Mouse (Mus musculus): Measurements from ENCODE around the gene Bpifc.
A peak's percentile ranks its signal among the peaks of the same experiment; 100 is the strongest.

Gene Bpifc

DNA sequence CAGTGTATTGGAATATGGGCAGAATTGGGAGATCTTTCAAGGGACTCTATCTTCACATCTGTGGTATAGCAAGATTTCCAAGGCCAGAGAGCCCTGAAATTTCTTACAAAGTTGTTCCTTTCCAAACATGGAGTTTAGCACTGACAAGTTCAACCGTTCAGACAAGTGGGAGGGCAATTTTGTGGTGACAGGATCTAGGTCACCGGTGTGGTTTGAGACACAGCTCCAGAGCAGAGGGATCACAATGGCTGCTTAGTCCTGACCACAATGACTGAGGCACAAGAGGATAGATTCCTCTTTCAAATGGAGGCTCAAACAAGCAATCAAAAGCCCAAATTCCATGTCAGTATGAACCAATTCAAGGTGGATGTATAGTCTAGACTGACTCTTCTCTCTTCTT is 523 bp downstream of the Bpifc start:
- DNase-seq (ENCODE audit: low spot score in 2 of 2), result no peak

DNA sequence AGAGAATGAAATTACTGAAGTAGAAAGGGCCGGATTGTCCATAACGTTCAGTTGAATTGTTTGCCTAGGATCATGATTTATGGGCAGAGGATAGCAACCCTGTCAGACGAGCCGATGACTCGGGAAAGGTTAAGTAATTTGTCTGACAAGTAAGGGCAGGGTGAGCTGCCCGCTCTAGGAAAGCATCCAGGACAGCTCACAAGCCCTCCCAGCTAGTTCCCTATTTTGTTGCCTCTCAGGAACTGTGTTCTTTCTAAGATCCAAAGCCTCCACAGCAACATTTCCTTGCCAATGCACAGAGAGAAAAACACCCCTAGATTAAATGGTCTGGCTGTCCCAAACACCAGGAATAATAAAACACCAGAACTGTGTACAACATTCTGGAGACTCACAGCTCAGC is 1.1 kb downstream of the Bpifc start:
- DNase-seq (ENCODE audit: low spot score in 2 of 2), result no peak

DNA sequence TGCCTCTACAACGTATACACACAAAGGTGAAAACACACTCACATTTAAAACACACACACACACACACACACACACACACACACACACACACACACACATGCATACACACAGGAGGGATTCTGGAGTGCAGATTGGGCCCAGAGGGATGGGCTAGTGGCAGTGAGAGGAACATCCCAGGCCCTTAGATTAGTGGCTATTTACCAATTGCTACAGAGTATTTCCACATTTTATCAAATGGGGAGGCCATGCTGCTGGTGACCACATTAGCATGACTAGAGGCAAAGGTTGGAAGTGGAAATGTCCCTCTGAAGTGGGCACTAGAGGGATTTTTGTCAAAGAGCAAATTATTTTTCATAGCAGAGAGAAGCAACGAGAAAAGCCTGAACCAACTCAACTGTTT is 2.0 kb downstream of the Bpifc start:
- no peak for DNase-seq (ENCODE audit: low spot score in 2 of 2)

DNA sequence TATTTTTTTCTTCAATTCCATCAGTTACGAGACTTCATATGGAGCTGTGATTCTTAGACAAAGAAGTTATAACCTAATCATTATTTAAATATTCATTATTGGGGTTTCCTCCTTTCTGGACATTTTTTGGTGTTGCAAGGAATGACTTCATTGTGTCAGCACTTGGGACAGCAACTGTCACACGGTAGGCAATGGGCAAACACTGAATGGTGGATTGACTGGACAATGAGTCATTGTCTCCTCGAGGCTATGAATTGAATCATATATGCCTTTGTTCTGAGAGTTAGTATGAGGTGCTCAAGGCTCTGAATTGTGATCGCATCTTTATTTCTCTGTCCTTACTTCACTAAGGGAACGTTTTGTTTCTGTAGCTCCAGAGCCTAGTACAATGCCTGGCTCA is 5.2 kb downstream of the Bpifc start:
- DNase-seq (ENCODE audit: low spot score in 2 of 2), result no peak

DNA sequence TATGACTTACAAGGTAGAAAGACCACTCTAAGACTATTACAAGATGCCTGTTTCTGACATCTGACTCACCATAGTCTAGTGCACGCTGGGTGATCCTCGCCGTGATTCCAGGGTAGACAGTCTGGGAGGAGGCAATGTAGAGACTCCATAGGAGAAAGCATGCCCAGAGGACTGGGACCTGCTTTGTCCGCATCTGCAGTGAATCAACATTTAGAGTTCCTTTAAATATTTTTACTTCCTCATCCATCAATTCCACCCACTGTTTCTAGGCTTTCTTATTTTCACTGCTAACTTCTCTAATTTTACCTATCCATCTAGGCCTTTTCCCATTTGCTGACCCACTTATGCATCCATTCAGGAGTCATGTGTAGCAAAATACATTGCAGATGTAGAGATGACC is 11.2 kb downstream of the Bpifc start:
- DNase-seq (ENCODE audit: low spot score in 2 of 2), result no peak

DNA sequence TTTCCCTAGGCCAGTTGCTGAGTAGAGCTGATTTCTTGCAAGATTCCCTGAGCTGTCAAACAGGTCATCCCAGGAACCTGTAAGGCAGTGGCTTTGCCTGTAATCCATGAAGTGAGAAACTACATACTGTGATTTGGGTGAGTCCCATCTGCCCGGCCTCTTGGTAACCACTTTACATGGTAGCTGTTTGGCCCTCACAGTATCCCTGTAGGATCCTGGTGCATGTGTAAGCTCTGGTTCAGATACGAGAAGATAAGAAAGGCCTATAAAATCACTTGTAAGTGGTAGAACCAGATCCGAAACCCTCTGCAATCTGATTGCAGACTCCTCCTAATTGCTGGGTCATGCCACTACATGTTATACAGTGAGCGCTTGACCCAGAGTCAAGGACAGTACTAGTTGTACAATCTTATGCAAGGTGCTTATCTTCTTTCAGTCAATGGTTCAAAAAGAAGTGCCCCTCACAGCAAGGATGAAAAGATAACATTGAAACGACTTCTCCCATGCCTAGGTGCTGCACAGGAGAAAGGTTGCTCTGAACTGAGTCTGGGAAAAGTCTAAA is 17.1 kb downstream of the Bpifc start:
- DNase-seq (ENCODE audit: low spot score in 2 of 2), result no peak

DNA sequence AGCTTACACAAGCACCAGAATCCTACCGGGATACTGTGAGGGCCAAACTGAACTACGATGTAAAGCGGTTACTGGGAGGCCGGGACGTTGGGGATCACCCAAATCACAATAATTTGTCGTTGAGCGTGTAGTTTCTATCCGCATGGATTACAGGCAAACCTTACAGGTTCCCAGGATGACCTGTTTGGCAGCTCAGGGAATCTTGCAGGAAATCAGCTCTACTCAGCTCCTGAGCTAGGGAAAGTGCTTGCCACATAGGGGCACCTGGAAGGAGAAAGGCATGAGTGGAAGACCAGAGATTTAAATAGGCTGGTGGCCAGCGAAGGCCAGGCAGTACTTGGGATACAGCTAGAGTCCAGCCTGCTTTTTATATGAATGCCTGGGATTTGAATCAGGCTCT is 17.9 kb downstream of the Bpifc start:
- no peak for DNase-seq (ENCODE audit: low spot score in 2 of 2)

DNA sequence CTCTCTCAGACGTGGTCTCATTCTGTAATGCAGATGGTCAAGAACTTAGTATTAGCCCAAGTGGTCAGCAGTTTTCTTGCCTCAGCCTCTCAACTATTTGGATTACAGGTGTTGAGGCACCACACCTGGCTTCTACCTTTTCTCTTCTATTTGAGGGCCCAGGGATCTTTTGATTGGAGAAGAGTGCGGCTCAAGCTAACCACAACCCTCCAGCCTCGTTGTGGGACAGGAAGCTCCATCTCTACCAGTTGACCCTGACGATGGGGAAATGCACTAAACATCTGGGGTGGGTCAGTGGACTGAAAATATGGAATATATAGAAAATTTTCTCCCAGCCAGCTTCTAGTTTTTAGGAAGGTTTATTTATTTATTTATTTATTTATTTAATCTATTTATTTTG is 19.3 kb downstream of the Bpifc start:
- no peak for DNase-seq (ENCODE audit: low spot score in 2 of 2)

DNA sequence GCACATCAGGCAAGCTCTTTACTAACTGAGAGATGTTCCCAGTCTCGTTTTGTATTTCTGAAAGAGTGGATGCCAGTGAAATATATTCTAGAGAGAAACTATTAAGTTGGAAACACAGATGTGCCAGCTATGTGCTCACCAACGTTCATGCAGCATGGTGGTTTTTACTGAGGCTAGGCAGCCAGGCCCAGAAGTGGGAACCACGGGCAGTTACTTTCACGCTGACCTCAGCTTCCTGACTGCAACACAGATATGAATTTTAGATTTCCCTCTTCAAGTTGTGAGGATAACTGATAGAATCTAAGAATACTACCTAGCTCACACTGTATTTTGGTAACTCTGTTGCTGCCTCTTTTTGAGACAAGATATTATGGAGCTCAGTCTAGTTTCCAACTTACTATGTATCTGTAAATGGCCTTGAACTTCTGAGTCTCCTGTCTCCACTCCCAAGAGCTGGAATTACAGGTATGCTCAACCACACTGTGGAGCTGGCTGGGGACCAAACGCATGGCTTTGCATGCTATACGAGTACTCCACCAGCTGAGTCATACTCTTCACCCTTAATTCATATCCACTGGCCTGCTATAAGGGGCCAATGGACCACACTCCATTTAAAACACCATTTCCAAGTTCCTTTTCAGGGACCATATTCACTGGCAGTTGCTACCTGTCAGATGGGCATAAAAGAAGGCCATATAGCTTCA is 22.1 kb downstream of the Bpifc start:
- no peak for DNase-seq (ENCODE audit: low spot score in 2 of 2)

DNA sequence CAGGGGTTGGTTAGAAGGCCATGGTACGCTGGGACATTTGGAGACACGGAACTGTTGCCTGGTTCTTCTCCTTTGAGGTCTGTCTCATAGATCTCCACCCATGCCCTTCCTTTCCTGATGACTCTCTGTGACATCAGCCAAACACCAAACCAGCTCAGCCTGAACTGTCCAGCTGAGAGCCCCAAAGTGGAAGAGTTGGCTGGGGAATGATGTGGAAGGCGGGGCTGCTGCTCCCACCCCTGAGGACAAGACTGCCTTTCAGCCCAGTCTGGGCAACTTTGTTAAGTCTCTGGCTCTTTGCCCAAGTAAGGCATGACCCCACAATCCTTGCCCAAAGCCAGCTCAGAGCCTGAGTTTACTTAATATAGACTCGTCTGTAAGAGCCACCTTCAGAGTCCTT is 38.8 kb downstream of the Bpifc start:
- no peak for DNase-seq (ENCODE audit: low spot score in 2 of 2)

DNA sequence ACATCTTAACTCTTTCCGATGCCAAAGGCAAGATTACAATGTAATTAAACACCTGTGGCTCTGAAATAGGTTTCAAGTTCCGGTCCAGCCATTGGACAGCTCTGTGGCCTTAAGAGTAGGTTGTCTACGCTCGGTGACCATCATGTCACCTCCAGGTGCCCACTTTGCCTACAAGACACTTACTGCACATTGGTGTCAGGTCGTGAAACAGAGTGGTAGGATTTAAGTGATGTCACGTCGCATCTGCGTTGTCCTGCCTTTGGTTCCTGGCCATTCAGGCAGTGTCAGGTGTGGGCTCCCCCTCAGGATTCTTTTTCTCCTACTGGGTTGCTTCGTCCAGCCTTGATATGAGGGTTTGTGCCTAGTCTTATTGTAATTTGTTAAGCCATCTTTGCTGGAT is 39.9 kb downstream of the Bpifc start:
- no peak for DNase-seq (ENCODE audit: low spot score in 2 of 2)

DNA sequence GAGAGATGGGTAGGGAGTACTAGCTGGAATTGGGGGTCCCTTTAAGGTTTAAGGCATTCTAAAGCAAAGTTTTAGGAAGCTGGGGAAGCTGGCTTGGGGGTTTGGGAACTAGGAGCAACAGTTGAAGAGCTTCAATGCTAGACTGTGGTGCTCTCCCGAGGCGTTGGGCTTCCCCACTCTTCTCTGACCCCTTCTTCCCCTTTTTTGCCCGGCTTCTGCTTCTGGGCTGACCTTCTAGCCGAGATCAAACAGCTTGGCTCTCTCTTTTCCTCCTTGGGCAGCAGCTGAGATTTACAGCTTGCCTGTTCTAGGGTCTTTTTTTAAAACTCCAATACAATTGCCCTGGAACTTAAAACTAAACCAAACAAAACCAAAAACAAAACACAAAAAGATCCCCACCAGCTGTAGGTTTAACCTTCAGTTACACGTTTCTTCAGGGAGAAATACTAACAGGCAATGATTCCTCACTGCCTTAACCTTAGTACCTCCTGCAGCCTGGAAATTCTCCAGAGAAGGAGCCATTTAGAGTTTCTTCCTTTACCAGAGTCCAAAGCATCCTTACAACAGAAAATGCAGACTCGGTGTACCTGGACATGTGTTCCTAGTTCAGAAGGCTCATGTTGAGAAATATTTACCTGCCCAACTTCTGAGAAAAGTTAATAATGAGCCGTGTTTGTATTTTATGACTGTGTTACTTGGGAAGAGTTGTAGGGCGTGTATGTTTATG is 41.6 kb downstream of the Bpifc start:
- no peak for DNase-seq (ENCODE audit: low spot score in 2 of 2)

DNA sequence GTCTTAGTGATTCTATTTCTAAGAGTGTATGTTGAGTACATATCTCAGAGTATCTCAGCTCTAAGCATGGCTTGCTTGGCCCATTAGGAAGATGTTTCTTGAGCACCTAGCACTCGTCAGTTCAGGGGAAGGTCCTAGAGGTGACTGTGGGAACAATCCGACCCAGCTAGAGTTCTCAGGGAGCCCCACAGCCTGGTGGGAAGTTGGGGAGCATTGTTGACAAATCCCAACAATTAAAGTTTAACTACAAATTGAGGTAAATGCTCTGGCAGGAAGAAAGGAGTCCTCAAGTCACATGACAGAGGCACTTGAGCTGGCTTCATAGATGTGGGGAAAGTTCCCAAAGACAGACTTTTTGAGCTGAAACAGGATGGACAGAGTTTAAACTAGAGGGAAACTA is 43.0 kb downstream of the Bpifc start:
- DNase-seq (ENCODE audit: low spot score in 2 of 2), result no peak

DNA sequence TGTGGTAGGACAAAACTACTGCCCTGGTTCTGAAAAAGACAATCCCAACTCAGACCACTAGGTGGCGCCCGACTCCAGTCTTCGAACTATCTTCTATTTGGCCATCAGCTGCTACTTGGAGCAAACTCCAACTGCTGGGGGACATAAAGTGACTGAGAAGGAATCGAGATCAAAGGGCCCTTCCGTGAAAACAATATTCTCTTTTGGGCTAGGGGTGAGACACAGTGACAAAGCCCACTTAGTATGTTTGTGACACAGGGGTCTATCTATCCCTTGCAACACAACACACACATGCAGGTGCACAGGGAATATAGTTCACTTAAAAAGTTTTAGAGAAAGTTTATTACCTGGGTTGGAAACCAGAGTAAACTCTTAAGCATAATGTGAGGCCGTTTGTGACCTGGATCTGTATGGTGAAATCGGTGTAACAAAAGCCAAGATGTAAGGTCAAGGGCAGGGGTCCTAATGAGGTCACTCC is 43.5 kb downstream of the Bpifc start:
- peak; percentile 46 to 73 for DNase-seq (ENCODE audit: low spot score in 2 of 2)

DNA sequence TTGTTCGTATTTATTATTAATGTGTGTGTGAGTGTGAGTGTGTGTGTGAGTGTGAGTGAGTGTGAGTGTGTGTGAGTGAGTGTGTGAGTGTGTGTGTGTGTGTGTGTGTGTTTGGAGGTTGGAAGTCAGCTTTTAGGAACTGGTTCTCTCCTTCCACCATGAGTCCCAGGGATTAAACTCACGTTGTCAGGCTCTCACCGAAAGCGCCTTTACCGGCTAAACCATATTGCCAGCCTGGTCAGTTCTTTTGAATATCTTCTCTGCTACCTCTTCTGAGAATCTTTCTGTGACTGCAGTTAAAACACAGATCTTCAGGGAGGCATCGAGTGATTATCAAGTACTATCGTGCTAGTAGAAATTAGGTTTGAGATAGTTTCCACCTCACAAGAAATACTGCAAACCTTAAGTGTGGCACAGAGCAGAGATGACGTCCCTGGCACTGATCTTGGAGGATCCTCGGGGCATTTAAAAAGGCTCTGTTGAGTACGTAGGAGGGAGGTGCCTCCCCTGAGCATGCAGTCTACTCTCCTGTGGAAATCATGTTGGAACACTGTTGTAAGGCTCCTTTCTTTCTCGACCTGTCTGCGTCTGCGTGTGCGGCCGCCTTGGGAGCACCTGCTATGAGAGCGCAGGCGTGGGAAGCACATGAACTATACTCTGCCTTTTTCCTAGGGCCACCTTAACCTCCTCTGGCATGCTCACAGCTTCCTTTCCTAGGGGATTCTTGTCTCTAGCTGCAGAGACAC is 44.1 kb downstream of the Bpifc start:
- DNase-seq (ENCODE audit: low spot score in 2 of 2), result no peak

DNA sequence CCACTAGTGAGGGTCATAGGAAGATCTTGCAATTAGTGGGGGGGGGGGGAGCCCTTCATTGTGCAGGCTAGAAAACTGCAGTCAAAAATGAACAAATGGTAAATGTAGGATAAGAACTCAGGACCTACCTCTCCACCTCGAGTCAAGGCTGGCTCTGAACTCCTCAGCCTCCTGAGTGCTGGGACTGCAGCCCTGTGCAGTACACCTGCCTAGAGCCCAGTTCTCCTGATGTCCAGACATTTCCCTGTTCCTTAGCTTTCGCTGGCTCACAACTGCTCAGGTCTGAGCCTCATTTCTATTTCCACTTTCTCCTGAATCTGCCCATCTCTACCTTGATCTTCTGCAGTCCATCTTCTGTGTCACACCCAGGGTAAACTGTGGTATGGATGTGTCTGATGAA is 45.2 kb downstream of the Bpifc start:
- DNase-seq (ENCODE audit: low spot score in 2 of 2), result no peak

DNA sequence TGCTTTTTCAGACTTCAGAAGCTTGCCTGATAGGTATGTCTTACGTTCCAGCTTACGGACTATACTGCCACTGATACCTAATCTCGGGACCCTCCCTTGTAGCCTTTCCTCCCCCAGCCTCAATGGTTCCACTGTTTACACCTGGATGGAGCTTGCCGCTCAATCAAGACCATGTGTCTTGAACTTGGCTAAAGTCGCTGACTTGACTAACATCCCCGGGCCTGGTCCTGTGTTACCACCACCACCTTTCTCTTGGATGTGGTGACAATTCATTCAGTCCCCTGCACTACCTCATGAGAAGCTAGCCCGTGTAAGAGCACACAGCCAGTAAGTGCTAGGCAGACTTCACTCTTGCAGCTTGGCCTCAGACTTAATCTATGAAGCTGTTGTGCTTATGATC is 47.4 kb downstream of the Bpifc start:
- no peak for DNase-seq (ENCODE audit: low spot score in 2 of 2)

DNA sequence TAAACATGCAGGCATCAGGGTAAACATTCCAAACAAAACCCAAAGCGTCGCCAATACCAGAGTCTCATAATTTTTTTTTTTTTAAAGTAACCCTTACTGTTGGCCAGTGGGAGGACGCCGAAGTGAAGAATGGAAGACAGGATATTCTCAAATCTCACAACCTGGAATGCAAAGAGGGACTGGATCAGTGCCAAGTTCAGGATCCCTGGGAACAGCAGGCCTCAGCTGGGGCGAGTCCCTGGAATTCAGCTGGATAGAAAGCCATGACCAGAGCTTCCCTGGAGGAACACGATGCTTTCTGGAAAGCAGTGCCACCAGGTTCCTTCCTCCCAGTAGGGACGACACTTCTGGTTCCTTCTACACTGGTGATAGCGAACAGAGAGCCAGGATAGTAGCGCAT is 48.8 kb downstream of the Bpifc start:
- DNase-seq (ENCODE audit: low spot score in 2 of 2), result no peak

DNA sequence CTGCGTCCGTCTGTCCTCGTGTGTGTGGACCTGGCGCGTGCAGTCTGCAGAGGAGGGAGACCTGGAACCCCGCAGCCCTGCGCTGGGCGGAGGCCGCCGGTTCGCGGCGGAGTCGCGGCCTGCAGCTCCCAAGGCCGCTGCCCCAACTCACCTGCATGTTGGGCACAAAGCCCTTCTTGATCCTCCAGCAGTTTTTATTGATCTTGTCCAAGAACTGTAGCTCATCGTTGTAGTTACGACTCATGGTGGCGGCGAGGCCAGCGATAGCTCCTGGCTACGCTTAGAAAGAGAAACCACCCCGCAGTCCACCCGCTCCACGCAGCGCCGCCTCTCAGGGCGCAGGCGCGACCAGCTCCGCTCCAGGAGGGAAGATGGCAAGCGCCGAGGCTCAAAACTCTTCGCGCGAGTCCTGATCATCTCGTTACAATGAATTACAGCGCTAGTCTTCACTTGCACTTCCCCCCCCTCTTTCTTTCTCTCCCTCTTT is 54.2 kb downstream of the Bpifc start, which contains the start of gene Rtcb:
TSS of gene Rtcb (minus strand) at position 360 of the 487 bp plus-strand sequence.
- DNase-seq (ENCODE audit: low spot score in 2 of 2), result peak; percentile 89 to 94

DNA sequence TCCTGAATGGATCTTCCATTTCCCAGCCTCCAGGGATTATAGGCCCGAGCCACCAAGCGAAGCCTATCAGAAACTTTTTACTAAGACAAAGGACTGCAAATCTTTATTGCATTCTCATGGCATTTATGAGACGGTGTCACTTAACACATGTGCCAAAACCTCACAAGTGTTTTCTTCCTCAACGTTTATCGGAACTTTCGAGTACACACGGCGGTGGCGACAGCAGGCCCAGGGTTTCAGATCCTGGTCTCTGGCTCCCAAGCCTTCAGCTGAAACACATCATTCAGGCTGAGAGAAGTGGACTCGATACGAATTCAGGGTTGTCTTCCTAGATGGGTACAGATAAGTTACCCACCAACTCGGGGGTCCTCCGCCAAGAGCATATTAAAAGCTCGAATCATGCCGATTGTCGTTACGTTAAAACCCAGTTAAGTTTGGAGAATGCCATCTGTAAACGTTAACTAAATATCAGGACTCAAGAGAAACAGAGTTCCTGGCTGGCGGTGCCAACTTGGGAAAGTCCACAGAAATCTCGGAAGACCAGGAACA is 54.8 kb downstream of the Bpifc start:
- DNase-seq (ENCODE audit: low spot score in 2 of 2), result no peak

DNA sequence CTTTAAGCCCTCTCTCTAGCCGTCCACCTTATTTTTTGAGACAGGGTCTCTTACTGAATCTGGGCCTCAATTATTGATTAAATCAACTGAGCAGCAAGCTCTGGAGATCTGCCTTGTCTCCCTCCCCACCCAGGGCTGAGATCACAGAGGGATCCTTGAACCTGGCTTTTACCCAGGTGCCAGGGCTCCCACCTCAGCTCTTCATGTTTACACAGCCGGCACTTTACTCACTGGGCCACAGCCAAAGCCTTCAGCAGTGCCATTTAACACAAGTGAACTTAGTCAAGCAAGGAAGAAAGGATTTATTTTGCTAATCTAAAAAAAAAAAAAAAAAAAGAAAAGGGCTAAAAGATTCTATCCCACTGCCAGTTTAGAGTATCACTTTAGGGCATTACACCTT is 57.3 kb downstream of the Bpifc start:
- no peak for DNase-seq (ENCODE audit: low spot score in 2 of 2)

DNA sequence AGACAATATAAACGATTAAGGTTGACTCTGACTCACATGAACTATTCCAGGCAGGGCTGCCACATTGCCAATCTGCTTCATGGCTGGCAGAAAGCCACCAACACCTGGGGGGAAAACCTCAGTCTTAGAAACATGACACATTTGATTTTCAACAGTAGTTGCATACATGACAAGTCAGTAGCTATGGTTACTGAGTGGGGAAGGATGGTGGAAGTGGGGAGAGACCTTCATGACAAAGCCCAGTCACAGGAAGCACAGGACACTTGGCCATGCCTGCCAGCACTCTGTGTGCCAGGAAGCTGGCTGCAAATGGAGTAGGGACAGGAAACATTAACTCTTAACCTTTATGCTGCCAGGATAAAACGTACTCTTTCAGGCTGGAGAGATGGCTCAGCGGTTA is 58.3 kb downstream of the Bpifc start:
- peak; percentile 10 to 21 for DNase-seq (ENCODE audit: low spot score in 2 of 2)

All from natural killer cell, adult 2 months (primary cell).